Mouse (Mus musculus) thymus, adult 2 months (tissue): ENCODE results near the gene Zswim1. TPM values are rescaled to one million over a fixed set of nuclear protein-coding genes. Genes with fewer than 3 reads are reported as not detected.

ENCODE experiments used
- DNase-seq: peaks from one replicate; pipeline ENCODE4 v3.0.0; 2021
- H3K27ac ChIP-seq: fragments of 200-500 bp; 2 replicates; pipeline ENCODE4 v1.5.1; 2012; ENCODE audit warnings: low read length, control low read depth; ENCODE audit not compliant: control insufficient read depth, insufficient read depth
- H3K27me3 ChIP-seq: fragments of 200-500 bp; 2 replicates; pipeline ENCODE4 v1.6.1; 2012; ENCODE audit warnings: mild to moderate bottlenecking, low read length, moderate library complexity, mixed read lengths; ENCODE audit not compliant: control insufficient read depth, insufficient read depth
- H3K36me3 ChIP-seq: fragments of 200-500 bp; 2 replicates; pipeline ENCODE4 v1.6.1; 2012; ENCODE audit warnings: mild to moderate bottlenecking, low read length, moderate library complexity; ENCODE audit not compliant: control insufficient read depth, insufficient read depth
- H3K4me1 ChIP-seq: fragments of 200-500 bp; replicated peaks from 2 replicates; pipeline ENCODE4 v1.6.1; 2012; ENCODE audit warnings: low read length; ENCODE audit not compliant: control insufficient read depth, insufficient read depth
- H3K4me3 ChIP-seq: fragments of 200-500 bp; 2 replicates; pipeline ENCODE4 v1.5.1; 2012; ENCODE audit warnings: mild to moderate bottlenecking, low read length, control low read depth, moderate library complexity; ENCODE audit not compliant: control insufficient read depth, insufficient read depth
- CTCF ChIP-seq: fragments of 200-500 bp; IDR thresholded peaks from 2 replicates; pipeline ENCODE4 v1.5.1; 2012; ENCODE audit warnings: mild to moderate bottlenecking, control low read depth, low read length, moderate library complexity, borderline replicate concordance; ENCODE audit not compliant: control insufficient read depth, poor library complexity, insufficient read depth; ENCODE audit errors: extremely low read depth
- POLR2A ChIP-seq: fragments of 200-500 bp; IDR thresholded peaks from 2 replicates; pipeline ENCODE4 v1.6.1; 2012; ENCODE audit warnings: mild to moderate bottlenecking, low read length, control low read depth, moderate library complexity; ENCODE audit not compliant: control insufficient read depth, poor library complexity, insufficient read depth; ENCODE audit errors: extremely low read depth
- WGBS: fragments of 180-500 bp; shearing (Covaris S2); methylation state at CpG from one replicate; pipeline ENCODE4 v1.1.7; 2018; 5-methylcytosine and 5-hydroxymethylcytosine counted together
- polyA plus RNA-seq: library from polyadenylated mRNA; depleted of rRNA; stranded (reverse); fragments of >200 nt; gene quantifications from 2 replicates; pipeline ENCODE4 v1.2.3, GENCODE M21; 2012

The Zswim1 gene
- polyA plus RNA-seq, 1 experiment, result 9.5 TPM

GRCm38 (mm10) chr2:164825521-164825920 lies 3.0 kb downstream of the Zswim1 start:
- TF ChIP-seq POLR2A (no peak), CTCF (no peak)
- WGBS, result 98% methylated on average over 17 of the region's 17 CpGs
- Histone ChIP-seq H3K4me3 (no peak overlapping the region), H3K4me1 (0 out of 2 replicates have a peak, but pooled peaks cover 2% of the 10 kb centered on the region), H3K27me3 (no peaks in the 10 kb centered on the region), H3K27ac (no peak overlapping the region), H3K36me3 (peaks cover 7% of the 10 kb centered on the region; the same call in 1 of the 2 replicates)
- DNase-seq, result no peak

- no peak overlapping the region for H3K4me3 ChIP-seq
- H3K27ac ChIP-seq, result no peak overlapping the region
- 0 out of 2 replicates have a peak, but pooled peaks cover 2% of the 10 kb centered on the region for H3K4me1 ChIP-seq
- no peaks in the 10 kb centered on the region for H3K27me3 ChIP-seq
- 0 out of 2 replicates have a peak, but pooled peaks cover 3% of the 10 kb centered on the region for H3K36me3 ChIP-seq
- no peak for DNase-seq
- WGBS, result 94% methylated on average over 16 of the region's 16 CpGs
- TF ChIP-seq CTCF (no peak), POLR2A (no peak)
These were observed 4.8 kb downstream of the Zswim1 start for GRCm38 (mm10) chr2:164827146-164827850.

- H3K27me3 ChIP-seq, result no peaks in the 10 kb centered on the region
- DNase-seq, result no peak
- WGBS, result 96% methylated on average over 6 of the region's 6 CpGs
- peaks cover 8% of the 10 kb centered on the region for H3K4me1 ChIP-seq
- no peak within 1 kb of the TSS for H3K27ac ChIP-seq
- H3K4me3 ChIP-seq, result no peak within 1 kb of the TSS
- 0 out of 2 replicates have a peak, but pooled peaks cover 3% of the 10 kb centered on the region for H3K36me3 ChIP-seq
- TF ChIP-seq CTCF (no peak), POLR2A (no peak)
These were observed 6.0 kb downstream of the Zswim1 start, which contains the start of gene Spata25 for GRCm38 (mm10) chr2:164828437-164828836. Gene Spata25, minus strand, starts transcription at chr2:164828537.

GRCm38 (mm10) chr2:164829090-164829489 lies 6.6 kb downstream of the Zswim1 start:
- TF ChIP-seq POLR2A (no peak), CTCF (no peak)
- no peaks in the 10 kb centered on the region for H3K27me3 ChIP-seq
- H3K4me1 ChIP-seq, result peaks cover 8% of the 10 kb centered on the region
- H3K4me3 ChIP-seq, result no peak overlapping the region
- no peak for DNase-seq
- H3K36me3 ChIP-seq, result 0 out of 2 replicates have a peak, but pooled peaks cover 3% of the 10 kb centered on the region
- H3K27ac ChIP-seq, result no peak overlapping the region
- WGBS, result 100% methylated on average over 1 of the region's 1 CpGs

GRCm38 (mm10) chr2:164831029-164831428 lies 8.5 kb downstream of the Zswim1 start:
- Histone ChIP-seq H3K36me3 (0 out of 2 replicates have a peak, but pooled peaks cover 1% of the 10 kb centered on the region), H3K4me3 (no peak overlapping the region), H3K27me3 (no peaks in the 10 kb centered on the region), H3K27ac (no peak overlapping the region), H3K4me1 (peaks cover 20% of the 10 kb centered on the region)
- TF ChIP-seq CTCF (no peak), POLR2A (no peak)
- 93% methylated on average over 10 of the region's 10 CpGs for WGBS
- no peak for DNase-seq

- no peak overlapping the region; the same call in 1 of the 2 replicates for H3K4me3 ChIP-seq
- no peak overlapping the region for H3K27ac ChIP-seq
These were observed 9.7 kb downstream of the Zswim1 start for GRCm38 (mm10) chr2:164832032-164832747.

More at GRCm38 (mm10) chr2:164832032-164832747, 9.7 kb downstream of the Zswim1 start:
- Histone ChIP-seq H3K36me3 (peaks cover 4% of the 10 kb centered on the region; the same call in 1 of the 2 replicates), H3K4me1 (peaks cover 20% of the 10 kb centered on the region), H3K27me3 (no peaks in the 10 kb centered on the region)
- no peak for TF ChIP-seq CTCF
- TF ChIP-seq POLR2A, result no peak
- WGBS, result 62% methylated on average over 16 of the region's 16 CpGs
- no peak for DNase-seq
